Mouse (Mus musculus) erythroblast, embryonic 14.5 days (primary cell): ENCODE results near the gene Lamp1. TPM values are rescaled to one million over a fixed set of nuclear protein-coding genes. Genes with fewer than 3 reads are reported as not detected.
A peak's percentile ranks its signal among the peaks of the same experiment; 100 is the strongest.

Experiments used
- H3K27me3 ChIP-seq: 2 replicates; pipeline ENCODE4 v1.6.1; 2012; ENCODE audit warnings: inconsistent platforms; ENCODE audit not compliant: control insufficient read depth
- H3K36me3 ChIP-seq: 2 replicates; pipeline ENCODE4 v1.6.1; 2012; ENCODE audit warnings: mild to moderate bottlenecking, inconsistent platforms; ENCODE audit not compliant: control insufficient read depth
- H3K4me1 ChIP-seq: 2 replicates; pipeline ENCODE4 v1.6.1; 2012; ENCODE audit warnings: inconsistent platforms; ENCODE audit not compliant: control insufficient read depth
- H3K4me3 ChIP-seq: replicated peaks from 2 replicates; pipeline ENCODE3; 2012; ENCODE audit warnings: moderate library complexity, mild to moderate bottlenecking, inconsistent platforms
- H3K9me3 ChIP-seq: 2 replicates; pipeline ENCODE4 v1.6.1; 2012; ENCODE audit warnings: low read length, inconsistent platforms, mixed read lengths; ENCODE audit not compliant: control insufficient read depth
- GATA1 ChIP-seq: IDR thresholded peaks from 2 replicates; pipeline ENCODE4 v1.6.1; 2012; ENCODE audit warnings: low read length, inconsistent platforms, mixed read lengths
- TAL1 ChIP-seq: IDR thresholded peaks from 3 replicates; pipeline ENCODE4 v1.6.1; 2012; ENCODE audit warnings: low read length, inconsistent platforms, mixed read lengths
- polyA plus RNA-seq: library from polyadenylated mRNA; stranded (reverse); fragments of >175 nt; gene quantifications from 2 replicates; pipeline ENCODE4 v1.2.3, GENCODE M21; 2012

Gene Lamp1
- polyA plus RNA-seq, 1 experiment: 11.0 TPM

DNA sequence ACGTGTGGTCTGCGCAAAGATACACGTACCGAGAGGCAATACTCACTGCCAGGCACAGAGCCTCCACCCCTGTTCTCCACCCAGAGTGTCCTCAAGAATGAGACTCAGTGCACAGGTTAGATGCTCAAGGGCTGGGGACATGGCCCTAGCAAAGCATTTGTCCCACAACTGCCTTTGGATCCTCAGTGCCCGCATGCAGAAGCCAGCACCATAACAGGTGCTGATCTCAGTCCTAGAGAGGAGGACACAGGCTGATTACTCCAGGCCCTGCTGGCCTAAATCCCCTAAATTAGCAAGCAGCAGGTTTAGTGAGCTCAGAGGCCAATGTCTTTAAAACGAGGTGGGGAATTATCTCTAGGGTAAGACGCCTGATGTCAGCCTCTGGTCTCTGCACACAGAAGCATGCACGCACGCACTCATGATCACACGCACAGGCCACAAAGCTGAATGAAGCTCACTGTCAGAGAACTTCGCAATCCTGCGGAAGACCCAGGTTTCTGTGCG is 29.1 kb downstream of the Lamp1 start:
- peaks cover 56% of the 10 kb centered on the region for H3K36me3 ChIP-seq

DNA sequence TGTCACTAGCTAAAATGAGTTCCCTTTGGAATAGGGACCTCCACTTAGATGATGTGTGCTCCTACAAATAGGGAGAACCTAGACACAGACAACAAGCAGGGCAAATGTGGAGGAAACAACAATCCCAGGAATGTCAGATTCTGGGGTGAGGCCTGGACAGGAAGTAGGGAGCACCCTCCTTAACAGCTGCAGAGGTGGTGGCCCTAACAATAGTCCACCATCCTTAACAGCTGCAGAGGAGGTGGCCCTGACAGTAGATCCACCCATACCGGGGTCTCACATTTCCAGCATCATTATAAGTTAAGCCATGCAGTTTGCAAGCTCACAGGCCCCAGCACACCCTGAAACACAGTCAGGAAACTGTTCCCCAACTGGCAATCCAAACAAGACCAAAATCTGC is 29.9 kb downstream of the Lamp1 start:
- H3K36me3 ChIP-seq: peaks cover 51% of the 10 kb centered on the region
- peaks cover 11% of the 10 kb centered on the region for H3K4me1 ChIP-seq

More for the DNA sequence above, 29.1 kb downstream of the Lamp1 start:
- H3K9me3 ChIP-seq: no peaks in the 10 kb centered on the region
- TF ChIP-seq GATA1 (no peak), TAL1 (no peak)
- H3K27me3 ChIP-seq: no peaks in the 10 kb centered on the region
- H3K4me1 ChIP-seq: peaks cover 6% of the 10 kb centered on the region
- H3K4me3 ChIP-seq: no peak overlapping the region

DNA sequence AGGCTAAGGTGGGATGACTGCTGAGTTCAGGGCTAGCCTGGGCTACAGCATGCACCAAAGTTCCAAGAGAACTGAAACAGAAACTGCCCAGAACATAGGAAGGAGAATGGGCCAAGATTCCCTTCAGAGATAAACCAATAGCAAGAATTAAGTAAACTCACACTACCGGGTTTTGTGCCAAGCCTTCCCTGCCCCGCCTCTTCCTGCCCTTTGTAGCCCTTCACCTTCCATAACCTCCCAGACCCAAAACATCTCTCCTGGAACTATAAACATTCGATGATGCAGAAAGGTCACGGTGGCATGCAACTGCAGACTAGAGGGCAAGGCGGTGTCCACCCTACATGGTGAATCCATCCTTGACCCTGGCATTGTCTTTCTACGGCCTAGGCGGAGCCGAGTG is 31.3 kb downstream of the Lamp1 start:
- Histone ChIP-seq H3K9me3 (no peaks in the 10 kb centered on the region), H3K4me1 (peaks cover 11% of the 10 kb centered on the region), H3K36me3 (peaks cover 40% of the 10 kb centered on the region), H3K27me3 (no peaks in the 10 kb centered on the region), H3K4me3 (no peak overlapping the region)
- TF ChIP-seq GATA1 (0 out of 2 replicates have a peak, but pooled peaks have one; percentile 12), TAL1 (no peak)

More for the DNA sequence above, 29.9 kb downstream of the Lamp1 start:
- H3K4me3 ChIP-seq: no peak overlapping the region
- no peaks in the 10 kb centered on the region for H3K27me3 ChIP-seq
- no peaks in the 10 kb centered on the region for H3K9me3 ChIP-seq
- TF ChIP-seq TAL1: no peak
- no peak for TF ChIP-seq GATA1

DNA sequence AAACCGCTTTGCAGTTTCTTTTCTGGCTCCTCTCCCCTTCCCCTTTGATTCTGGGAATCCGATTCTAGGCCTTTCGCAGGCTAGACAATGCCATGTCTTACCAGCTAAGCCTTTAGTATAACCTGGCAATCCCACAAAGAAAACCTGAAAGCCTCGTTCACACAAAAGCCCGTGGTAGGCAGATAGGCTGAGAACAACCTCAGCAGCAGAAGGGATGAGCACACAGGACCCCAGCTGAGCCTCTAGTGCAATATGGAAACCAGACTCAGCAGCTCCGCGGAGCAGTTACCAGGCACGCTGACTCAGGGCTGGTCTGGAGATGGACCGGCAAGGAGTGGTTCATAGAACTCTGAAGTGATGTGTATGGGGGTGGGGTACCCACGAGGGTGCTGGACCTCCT is 35.9 kb downstream of the Lamp1 start:
- H3K4me3 ChIP-seq: no peak overlapping the region
- H3K36me3 ChIP-seq: peaks cover 19% of the 10 kb centered on the region
- TF ChIP-seq TAL1: no peak
- no peak for TF ChIP-seq GATA1
- no peaks in the 10 kb centered on the region for H3K9me3 ChIP-seq
- H3K4me1 ChIP-seq: peaks cover 33% of the 10 kb centered on the region
- peaks cover 3% of the 10 kb centered on the region for H3K27me3 ChIP-seq

DNA sequence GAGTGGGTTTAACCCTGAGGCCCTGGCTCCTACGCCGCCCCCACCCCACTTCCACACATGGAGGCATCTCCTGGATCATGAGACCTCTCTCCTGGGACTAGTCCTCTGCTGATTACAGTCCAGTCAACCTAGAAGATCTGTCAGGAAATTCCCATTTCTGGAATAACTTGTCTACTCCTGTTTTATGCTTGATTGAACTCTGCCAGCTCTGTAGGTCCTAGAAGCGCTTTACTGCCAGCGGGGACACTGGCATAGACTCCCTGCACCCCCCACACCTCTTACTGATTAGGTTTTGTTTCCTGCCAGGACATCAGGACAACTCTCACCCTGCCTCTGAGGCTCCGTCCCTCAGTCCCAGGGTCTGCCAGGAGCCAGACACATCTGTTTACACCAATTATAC is 38.5 kb downstream of the Lamp1 start:
- H3K4me3 ChIP-seq: no peak overlapping the region
- peaks cover 11% of the 10 kb centered on the region for H3K27me3 ChIP-seq
- peaks cover 13% of the 10 kb centered on the region for H3K36me3 ChIP-seq
- H3K4me1 ChIP-seq: peaks cover 49% of the 10 kb centered on the region
- TF ChIP-seq GATA1 (no peak), TAL1 (no peak)
- no peaks in the 10 kb centered on the region for H3K9me3 ChIP-seq

DNA sequence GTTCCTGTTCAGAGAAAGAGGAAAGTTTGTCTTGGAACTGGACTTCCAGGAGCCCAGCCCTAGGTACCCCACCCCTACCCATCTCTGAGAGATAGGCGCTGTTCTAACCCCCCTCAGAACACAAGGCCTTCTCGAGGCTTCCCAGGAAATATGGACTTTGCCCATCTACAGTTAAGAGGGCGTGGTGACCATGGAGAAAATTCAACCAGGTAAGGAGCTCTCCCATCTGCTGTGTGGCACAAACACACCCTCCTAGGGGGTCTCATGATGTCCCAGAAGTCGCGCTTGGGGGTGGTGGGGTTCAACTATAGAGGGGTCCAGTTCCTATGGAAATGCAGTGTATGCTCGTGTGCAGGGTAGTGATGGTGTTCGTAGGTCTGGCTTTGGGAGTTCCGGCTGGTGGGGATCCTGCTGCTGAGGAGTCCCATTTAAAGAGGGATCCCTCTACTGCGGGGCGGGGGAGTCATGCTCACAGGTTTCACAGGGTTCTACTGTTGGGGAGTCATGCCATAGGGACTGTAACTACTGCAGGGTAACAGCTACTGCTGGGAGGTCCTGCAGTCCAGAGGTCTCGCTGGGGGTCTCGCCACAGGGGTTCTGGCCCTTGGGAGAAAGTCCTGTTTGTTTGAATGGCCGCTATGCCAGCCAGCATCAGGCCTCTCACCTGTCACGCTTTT is 40.6 kb downstream of the Lamp1 start:
- Histone ChIP-seq H3K9me3 (peaks cover 5% of the 10 kb centered on the region), H3K4me3 (peak overlapping the region; percentile 90), H3K36me3 (peaks cover 32% of the 10 kb centered on the region), H3K4me1 (peaks cover 64% of the 10 kb centered on the region), H3K27me3 (peaks cover 11% of the 10 kb centered on the region)
- TF ChIP-seq TAL1 (no peak), GATA1 (no peak)

DNA sequence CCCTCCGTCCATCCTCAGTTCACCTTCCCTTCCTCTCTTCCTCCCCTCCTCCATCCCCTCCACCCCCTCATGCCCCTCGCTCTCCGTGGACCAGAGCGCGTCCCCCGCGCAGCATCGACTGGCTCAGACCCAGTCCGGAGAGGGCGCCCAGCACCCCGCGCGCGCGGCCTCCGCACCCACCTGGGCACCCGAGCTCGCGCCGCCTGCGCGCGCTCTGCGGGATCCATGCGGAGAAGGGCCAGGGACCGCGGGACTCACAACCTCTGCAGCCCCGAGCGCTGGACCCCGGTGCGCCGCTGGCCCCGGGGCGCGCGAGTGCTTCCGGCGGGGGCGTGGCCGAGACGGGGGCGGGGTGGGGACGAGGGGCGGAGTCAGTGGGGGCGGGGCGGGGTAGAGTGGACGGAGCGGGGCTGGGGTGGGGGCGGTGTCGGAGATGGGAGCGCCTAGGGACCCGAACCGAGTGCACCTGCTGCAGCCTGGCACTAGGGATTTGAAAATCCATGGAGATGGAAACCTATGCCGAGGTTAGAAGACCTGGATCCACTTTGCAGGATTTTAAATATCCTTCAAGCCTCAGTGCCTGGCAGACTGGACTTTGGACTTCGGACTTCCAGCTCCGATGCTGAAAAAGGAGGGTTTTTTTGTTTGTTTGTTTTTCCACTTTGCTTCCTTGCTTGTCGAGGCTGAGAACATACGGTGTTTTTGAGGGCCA is 41.5 kb downstream of the Lamp1 start, which contains the start of gene Grtp1:
Gene Grtp1, minus strand, starts transcription at position 320 of the 712 bp plus-strand sequence.
- Histone ChIP-seq H3K4me1 (peaks cover 73% of the 10 kb centered on the region), H3K4me3 (peak within 1 kb of the TSS; percentile 90), H3K36me3 (peaks cover 41% of the 10 kb centered on the region), H3K27me3 (peaks cover 11% of the 10 kb centered on the region), H3K9me3 (peaks cover 5% of the 10 kb centered on the region)
- TF ChIP-seq GATA1 (no peak), TAL1 (no peak)

DNA sequence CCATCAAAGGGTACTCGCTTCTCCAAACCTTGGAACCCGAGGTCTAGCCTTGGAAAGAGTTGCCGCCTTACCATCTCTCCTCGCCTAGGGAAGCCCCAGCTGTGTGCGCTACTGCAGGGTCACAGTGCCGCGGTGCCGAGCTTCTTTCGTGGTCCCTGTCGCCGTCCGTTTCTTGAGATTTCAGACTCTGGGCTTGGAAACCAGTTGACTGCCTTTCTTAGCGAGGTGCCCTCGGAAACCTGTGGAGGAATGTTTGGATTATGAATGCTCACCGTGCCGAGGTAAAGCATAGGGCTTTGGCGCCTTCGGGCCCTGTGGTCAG is 42.0 kb downstream of the Lamp1 start:
- peaks cover 74% of the 10 kb centered on the region for H3K4me1 ChIP-seq

DNA sequence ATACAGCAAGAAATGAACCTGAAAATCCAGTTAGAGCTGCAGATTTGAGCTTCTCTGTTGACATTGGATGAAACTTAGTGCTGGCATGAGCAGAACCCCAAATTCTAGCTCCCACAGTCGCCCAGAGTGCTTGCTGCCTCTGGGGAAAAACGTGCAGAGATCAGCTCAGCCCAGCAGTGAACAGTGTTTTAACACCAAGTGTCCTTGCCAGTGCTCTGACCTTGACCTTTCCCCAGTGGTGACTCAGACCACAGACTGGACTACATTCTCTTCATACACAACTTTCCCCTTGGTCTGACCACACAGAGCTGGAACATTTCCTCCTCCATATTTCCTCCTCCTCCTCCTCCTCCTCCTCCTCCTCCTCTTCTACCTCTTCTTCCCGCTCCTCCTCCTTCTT is 43.1 kb downstream of the Lamp1 start:
- peaks cover 5% of the 10 kb centered on the region for H3K9me3 ChIP-seq
- H3K4me1 ChIP-seq: peaks cover 78% of the 10 kb centered on the region
- TF ChIP-seq GATA1 (no peak), TAL1 (no peak)
- peaks cover 44% of the 10 kb centered on the region for H3K36me3 ChIP-seq
- H3K27me3 ChIP-seq: peaks cover 11% of the 10 kb centered on the region
- peak overlapping the region; percentile 90 for H3K4me3 ChIP-seq

More for the DNA sequence above, 42.0 kb downstream of the Lamp1 start:
- TF ChIP-seq TAL1 (no peak), GATA1 (no peak)
- Histone ChIP-seq H3K4me3 (peak overlapping the region; percentile 90), H3K27me3 (peaks cover 11% of the 10 kb centered on the region), H3K36me3 (peaks cover 47% of the 10 kb centered on the region), H3K9me3 (peaks cover 5% of the 10 kb centered on the region)
